ENCODE assay signal across 11 mouse cellular contexts in genomic region chr9:52680036-52680435, GRCm38 (mm10). TPM values are rescaled to one million over a fixed set of nuclear protein-coding genes. Genes with fewer than 3 reads are reported as not detected.
DNase-seq lines count a peak whose midpoint lies in the region; ATAC-seq and TF ChIP-seq lines count a peak whose summit lies in the region.
"Had no signal": no experiment of that assay in that cellular context is flagged by ENCODE, and none has a peak within 500 bp of the region (broad histone marks: within the 10 kb centered on the region; RNA-seq: fewer than 3 reads in every experiment).

No protein-coding gene starts in this region.

- peaks cover 28% of the 10 kb centered on the region for H3K4me1 ChIP-seq in forebrain, embryonic 13.5 days
- H3K4me1 ChIP-seq in neural tube, embryonic 14.5 days (ENCODE audit: control insufficient read depth, insufficient read depth, low read length), result peaks cover 15% of the 10 kb centered on the region
- H3K4me1 ChIP-seq in thymus, adult 2 months (replicated peaks; ENCODE audit: control insufficient read depth, insufficient read depth, low read length), result no peaks in the 10 kb centered on the region

- no peak for TF ChIP-seq POLR2A in thymus, adult 2 months (IDR thresholded peaks at IDR 0.05; ENCODE audit: control insufficient read depth, extremely low read depth, insufficient read depth, low read length, poor library complexity)

- intact Hi-C loops in left cerebral cortex, postnatal 14 days (cut with DNase I), result no loop called here
- intact Hi-C loops in left cerebral cortex, postnatal 36 days (cut with DNase I), result loop anchor here (5.0 kb wide), 1 partner anchor 532 kb away; no protein-coding TSS in a partner anchor

- TF ChIP-seq CTCF in layer of hippocampus, adult 2 months (conservative IDR thresholded peaks at IDR 0.05), result no peak
- no peak for TF ChIP-seq CTCF in thymus, adult 2 months (IDR thresholded peaks at IDR 0.05; ENCODE audit: borderline replicate concordance, control insufficient read depth, extremely low read depth, insufficient read depth, low read length, poor library complexity)

- peaks cover 46% of the 10 kb centered on the region for H3K27me3 ChIP-seq in forebrain, embryonic 13.5 days
- peaks cover 8% of the 10 kb centered on the region; the same call in 1 of the 2 replicates for H3K27me3 ChIP-seq in neural tube, embryonic 14.5 days (ENCODE audit: control insufficient read depth, insufficient read depth, low read length)
- no peaks in the 10 kb centered on the region; the same call in 1 of the 2 replicates for H3K27me3 ChIP-seq in thymus, adult 2 months (ENCODE audit: control insufficient read depth, insufficient read depth, low read length)

- no peak for ATAC-seq in forebrain, embryonic 13.5 days
- ATAC-seq in neural tube, embryonic 14.5 days (ENCODE audit: low read depth), result no peak

- H3K4me3 ChIP-seq in forebrain, embryonic 13.5 days, result peak overlapping the region; percentile 58
- H3K4me3 ChIP-seq in layer of hippocampus, adult 2 months, result peak overlapping the region; percentile 66
- H3K4me3 ChIP-seq in neural tube, embryonic 14.5 days (ENCODE audit: low read depth, low read length), result peak overlapping the region; percentile 64; the same call in 1 of the 2 replicates
- no peak overlapping the region for H3K4me3 ChIP-seq in thymus, adult 2 months (ENCODE audit: control insufficient read depth, insufficient read depth, low read length)

- peak overlapping the region; percentile 95 for H3K4me2 ChIP-seq in forebrain, embryonic 13.5 days
- H3K4me2 ChIP-seq in neural tube, embryonic 14.5 days (ENCODE audit: low read depth, low read length), result peak overlapping the region; percentile 80

- no peaks in the 10 kb centered on the region for H3K9me3 ChIP-seq in forebrain, embryonic 13.5 days (replicated peaks)
- no peaks in the 10 kb centered on the region for H3K9me3 ChIP-seq in neural tube, embryonic 14.5 days (ENCODE audit: control insufficient read depth, low read length)

- no peaks in the 10 kb centered on the region for H3K36me3 ChIP-seq in forebrain, embryonic 13.5 days (ENCODE audit: poor library complexity, severe bottlenecking)
- no peaks in the 10 kb centered on the region for H3K36me3 ChIP-seq in neural tube, embryonic 14.5 days (ENCODE audit: control insufficient read depth, insufficient read depth, low read length)
- H3K36me3 ChIP-seq in thymus, adult 2 months (ENCODE audit: control insufficient read depth, insufficient read depth, low read length), result no peaks in the 10 kb centered on the region

- H3K9ac ChIP-seq in forebrain, embryonic 13.5 days, result peak overlapping the region; percentile 75; the same call in 1 of the 2 replicates
- H3K9ac ChIP-seq in neural tube, embryonic 14.5 days (replicated peaks; ENCODE audit: low read depth, low read length), result no peak overlapping the region
- H3K9ac ChIP-seq: liver, embryonic 14.5 days had no signal

- WGBS in forebrain, embryonic 13.5 days, result 53% methylated on average over 5 of the region's 5 CpGs
- 56% methylated on average over 5 of the region's 5 CpGs for WGBS in neural tube, embryonic 14.5 days
- WGBS in thymus, adult 2 months, result 74% methylated on average over 5 of the region's 5 CpGs

- no peak overlapping the region for H3K27ac ChIP-seq in forebrain, embryonic 13.5 days
- H3K27ac ChIP-seq in layer of hippocampus, adult 2 months, result peak overlapping the region; percentile 98
- H3K27ac ChIP-seq in neural tube, embryonic 14.5 days (ENCODE audit: low read depth, low read length), result peak overlapping the region; percentile 79
- no peak overlapping the region for H3K27ac ChIP-seq in thymus, adult 2 months (ENCODE audit: control insufficient read depth, insufficient read depth, low read length)
- H3K27ac ChIP-seq: liver, embryonic 14.5 days had no signal

- peak; percentile 34 for DNase-seq in left cerebral cortex, postnatal 14 days (ENCODE audit: low spot score in 2 of 2)
- DNase-seq in left cerebral cortex, postnatal 36 days (ENCODE audit: low spot score in 2 of 2), result no peak
- peak; percentile 24 to 57 for DNase-seq in layer of hippocampus, adult 2 months (ENCODE audit: low spot score in 2 of 2)
- DNase-seq in thymus, adult 2 months, result no peak
- no peak for DNase-seq in MN1 (ENCODE audit: low spot score)
- DNase-seq: cerebellum, adult 9-11 months; heart, adult 11 months had no signal

RNA-seq across cellular contexts. Expression of gene AI593442, which starts 0.5 kb away (rescaled TPM):
- total RNA-seq in left cerebral cortex, postnatal 14 days (2021), result 100 to 1,000 TPM; 168 to 181 TPM
- total RNA-seq in left cerebral cortex, postnatal 36 days (2021), result 100 to 1,000 TPM; 144 to 192 TPM
- 7.0 and 7.5 TPM in 2 replicates for polyA plus RNA-seq in forebrain, embryonic 13.5 days (2015; fragmentation: Nextera tagmentation; extraction: Ambion mirVana)
- total RNA-seq in layer of hippocampus, adult 2 months (2021), result 100 to 1,000 TPM; 123 TPM
- 69.3 and 94.9 TPM in 2 replicates for polyA plus RNA-seq in neural tube, embryonic 14.5 days (2014; fragmentation: Nextera tagmentation; extraction: Ambion mirVana)
- polyA plus RNA-seq in thymus, adult 2 months (2012; rRNA removed), result 0.03 and 0.05 TPM in 2 replicates
- total RNA-seq: CH12.LX had no signal

Comparison
In these comparisons a context has a peak if more than half of its experiments do, and no peak if none do; other contexts are left out.
1. DNase-seq: peak in left cerebral cortex, postnatal 14 days (2 of 2) and layer of hippocampus, adult 2 months (2 of 2); none in left cerebral cortex, postnatal 36 days (0 of 2), thymus, adult 2 months (single experiment) and MN1 (single experiment).
2. H3K27ac ChIP-seq: peak in layer of hippocampus, adult 2 months (single experiment) and neural tube, embryonic 14.5 days (single experiment); none in forebrain, embryonic 13.5 days (single experiment) and thymus, adult 2 months (single experiment).